Mouse (Mus musculus): ENCODE data around the gene Mdm2. TPM values are rescaled to one million over a fixed set of nuclear protein-coding genes. Genes with fewer than 3 reads are reported as not detected.
"Not testable (repeated sequence)": the region's sequence is repeated elsewhere in the genome, so short reads cannot be mapped to it uniquely, and the experiment has no call there.

Mdm2 gene
- polyA plus RNA-seq, 1 experiment from 2014 or later = 46.0 TPM

DNA sequence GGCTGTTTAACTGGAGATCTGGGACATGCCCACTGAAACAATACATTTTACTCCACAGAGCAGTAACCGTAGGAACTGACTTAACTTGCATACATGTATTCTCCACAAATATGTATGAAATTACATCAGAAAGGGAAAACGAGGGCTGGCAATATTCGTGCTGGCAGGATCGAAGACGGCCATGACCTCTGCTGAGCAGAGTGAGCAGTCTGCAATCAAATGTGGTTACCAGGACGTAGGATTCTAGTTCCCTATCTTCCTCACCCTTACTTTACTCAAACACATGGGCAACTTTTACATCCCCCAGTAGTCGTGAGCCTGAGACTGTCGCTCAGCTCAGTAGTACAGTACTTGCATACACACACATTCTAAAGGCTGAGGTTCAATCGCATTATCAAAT is 1.7 kb downstream of the Mdm2 start:
- H3K9ac ChIP-seq (replicated peaks; ENCODE audit: low read length) = no peak overlapping the region; the same call in 1 of the 2 replicates
- H3K4me2 ChIP-seq (replicated peaks; ENCODE audit: low read depth, low read length) = peak overlapping the region; percentile 57
- H3K4me3 ChIP-seq (ENCODE audit: low read length) = peak overlapping the region; percentile 70; the same call in 1 of the 2 replicates
- H3K4me1 ChIP-seq (ENCODE audit: insufficient read depth, low read length) = peaks cover 16% of the 10 kb centered on the region
- no peaks in the 10 kb centered on the region for H3K9me3 ChIP-seq (ENCODE audit: low read length)
- H3K27me3 ChIP-seq (ENCODE audit: insufficient read depth, low read length) = no peaks in the 10 kb centered on the region
- peaks cover 28% of the 10 kb centered on the region for H3K36me3 ChIP-seq (ENCODE audit: insufficient read depth, low read length)
- ATAC-seq (ENCODE audit: low FRiP score, low TSS enrichment) = no peak
- H3K27ac ChIP-seq (ENCODE audit: low read length) = no peak overlapping the region
- 82% methylated on average over 9 of the region's 9 CpGs for WGBS

DNA sequence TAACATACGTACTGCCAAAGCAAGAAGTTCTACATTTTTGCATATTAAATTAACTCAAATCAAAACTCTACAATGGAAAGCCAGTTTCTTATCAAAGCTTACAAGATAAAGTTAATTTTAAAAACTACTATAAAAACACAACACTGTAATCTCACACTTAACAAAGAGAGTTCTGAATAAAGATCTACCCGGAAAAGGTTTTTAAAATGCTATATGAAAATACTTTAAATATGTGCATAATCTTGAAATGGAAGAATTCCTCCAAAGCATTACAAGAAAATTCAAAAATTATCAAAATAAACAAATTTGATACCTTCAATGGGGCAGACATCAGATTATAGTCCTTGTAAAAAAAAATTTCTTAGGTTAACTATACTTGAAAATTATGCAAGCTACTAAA is 2.2 kb downstream of the Mdm2 start:
- Histone ChIP-seq H3K36me3 (ENCODE audit: insufficient read depth, low read length) (peaks cover 32% of the 10 kb centered on the region), H3K27me3 (ENCODE audit: insufficient read depth, low read length) (no peaks in the 10 kb centered on the region), H3K9ac (replicated peaks; ENCODE audit: low read length) (no peak overlapping the region), H3K4me3 (ENCODE audit: low read length) (no peak overlapping the region), H3K4me1 (ENCODE audit: insufficient read depth, low read length) (peaks cover 16% of the 10 kb centered on the region), H3K4me2 (replicated peaks; ENCODE audit: low read depth, low read length) (peak overlapping the region; percentile 57; the same call in 1 of the 2 replicates), H3K27ac (ENCODE audit: low read length) (no peak overlapping the region), H3K9me3 (ENCODE audit: low read length) (no peaks in the 10 kb centered on the region)
- ATAC-seq (ENCODE audit: low FRiP score, low TSS enrichment) = no peak
- 93% methylated on average over 2 of the region's 2 CpGs for WGBS

DNA sequence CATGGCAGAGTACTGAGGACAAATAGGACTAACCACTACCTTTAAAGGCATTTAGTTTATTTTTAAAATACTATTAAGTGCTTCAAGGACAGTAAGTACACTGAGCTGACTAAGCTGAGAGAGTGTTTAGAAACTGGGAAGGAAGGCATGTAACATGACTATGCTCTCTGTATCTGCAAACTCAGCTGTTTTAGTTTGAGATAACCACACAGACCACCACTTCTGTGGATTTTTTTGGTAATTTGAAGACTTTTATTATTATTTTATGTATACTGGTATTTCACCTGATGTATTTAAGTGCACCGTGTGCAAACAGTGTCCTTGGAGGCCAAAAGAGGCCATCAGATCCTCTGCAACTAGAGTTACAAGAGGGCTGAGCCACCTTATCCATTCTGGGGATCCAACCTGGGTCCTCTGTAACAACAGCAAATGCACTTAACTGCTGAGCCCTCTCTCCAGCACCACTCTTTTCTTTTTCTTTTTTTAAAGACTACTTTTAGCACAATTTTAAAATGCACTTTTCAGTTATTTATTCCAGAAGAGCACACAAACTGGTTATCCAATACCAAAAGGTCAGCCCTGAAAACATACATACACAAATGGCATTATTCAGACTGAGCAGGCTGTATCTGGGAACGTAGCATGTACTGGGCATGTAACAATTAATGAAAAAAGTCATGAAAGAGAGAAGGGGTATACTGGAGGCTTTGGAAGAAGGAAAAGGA is 3.3 kb downstream of the Mdm2 start:
- Histone ChIP-seq H3K4me2 (replicated peaks; ENCODE audit: low read depth, low read length) (no peak overlapping the region), H3K9ac (replicated peaks; ENCODE audit: low read length) (no peak overlapping the region), H3K27me3 (ENCODE audit: insufficient read depth, low read length) (no peaks in the 10 kb centered on the region), H3K27ac (ENCODE audit: low read length) (no peak overlapping the region), H3K4me1 (ENCODE audit: insufficient read depth, low read length) (peaks cover 16% of the 10 kb centered on the region), H3K4me3 (ENCODE audit: low read length) (no peak overlapping the region), H3K9me3 (ENCODE audit: low read length) (no peaks in the 10 kb centered on the region), H3K36me3 (ENCODE audit: insufficient read depth, low read length) (peaks cover 38% of the 10 kb centered on the region)
- ATAC-seq (ENCODE audit: low FRiP score, low TSS enrichment) = no peak
- 90% methylated on average over 2 of the region's 2 CpGs for WGBS

DNA sequence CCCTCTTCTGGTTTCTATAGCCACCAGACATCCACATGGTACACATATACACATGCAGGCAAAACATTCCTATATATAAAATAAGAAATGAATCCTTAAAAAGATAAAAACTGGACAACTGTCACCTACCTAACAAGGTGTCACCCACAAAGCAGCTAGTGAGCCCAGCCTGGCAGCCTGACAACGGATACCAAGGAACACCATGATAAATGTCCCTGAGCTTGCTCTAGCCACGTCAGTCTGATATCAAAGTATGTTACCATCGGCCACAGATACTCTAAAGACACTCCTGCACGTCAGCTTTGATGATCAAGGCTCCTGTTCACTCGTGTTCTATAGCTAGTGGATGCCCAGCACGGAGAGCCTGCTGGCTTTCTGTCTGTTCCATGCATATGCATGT is 4.1 kb downstream of the Mdm2 start:
- Histone ChIP-seq H3K9me3 (ENCODE audit: low read length) (no peaks in the 10 kb centered on the region), H3K27me3 (ENCODE audit: insufficient read depth, low read length) (no peaks in the 10 kb centered on the region), H3K4me3 (ENCODE audit: low read length) (no peak overlapping the region), H3K4me2 (replicated peaks; ENCODE audit: low read depth, low read length) (no peak overlapping the region), H3K4me1 (ENCODE audit: insufficient read depth, low read length) (peaks cover 13% of the 10 kb centered on the region), H3K9ac (replicated peaks; ENCODE audit: low read length) (no peak overlapping the region), H3K27ac (ENCODE audit: low read length) (no peak overlapping the region), H3K36me3 (ENCODE audit: insufficient read depth, low read length) (peaks cover 45% of the 10 kb centered on the region)
- WGBS = 91% methylated on average over 6 of the region's 6 CpGs
- ATAC-seq (ENCODE audit: low FRiP score, low TSS enrichment) = no peak

DNA sequence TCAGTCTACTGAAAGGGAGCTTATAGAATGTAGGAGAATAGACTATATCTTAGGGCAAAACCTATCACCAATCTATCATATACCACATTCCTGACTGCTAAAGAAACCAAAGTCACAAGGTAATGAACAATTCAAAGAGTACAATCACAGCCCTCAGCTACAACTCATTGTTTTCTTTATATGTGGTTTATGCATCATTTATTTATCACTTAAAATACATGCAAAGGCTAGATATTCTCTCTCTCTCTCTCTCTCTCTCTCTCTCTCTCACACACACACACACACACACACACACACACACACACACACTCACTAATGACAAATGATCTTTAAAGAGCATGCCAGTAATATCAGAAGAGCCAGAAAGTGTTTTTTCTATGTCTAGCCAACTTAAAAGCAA is 4.8 kb downstream of the Mdm2 start:
- H3K4me2 ChIP-seq (replicated peaks; ENCODE audit: low read depth, low read length) = no peak overlapping the region
- no peaks in the 10 kb centered on the region for H3K27me3 ChIP-seq (ENCODE audit: insufficient read depth, low read length)
- no peak for ATAC-seq (ENCODE audit: low FRiP score, low TSS enrichment)
- H3K9ac ChIP-seq (replicated peaks; ENCODE audit: low read length) = no peak overlapping the region
- H3K4me1 ChIP-seq (ENCODE audit: insufficient read depth, low read length) = peaks cover 9% of the 10 kb centered on the region
- no peak overlapping the region for H3K4me3 ChIP-seq (ENCODE audit: low read length)
- no peaks in the 10 kb centered on the region for H3K9me3 ChIP-seq (ENCODE audit: low read length)
- no peak overlapping the region for H3K27ac ChIP-seq (ENCODE audit: low read length)
- peaks cover 48% of the 10 kb centered on the region for H3K36me3 ChIP-seq (ENCODE audit: insufficient read depth, low read length)

DNA sequence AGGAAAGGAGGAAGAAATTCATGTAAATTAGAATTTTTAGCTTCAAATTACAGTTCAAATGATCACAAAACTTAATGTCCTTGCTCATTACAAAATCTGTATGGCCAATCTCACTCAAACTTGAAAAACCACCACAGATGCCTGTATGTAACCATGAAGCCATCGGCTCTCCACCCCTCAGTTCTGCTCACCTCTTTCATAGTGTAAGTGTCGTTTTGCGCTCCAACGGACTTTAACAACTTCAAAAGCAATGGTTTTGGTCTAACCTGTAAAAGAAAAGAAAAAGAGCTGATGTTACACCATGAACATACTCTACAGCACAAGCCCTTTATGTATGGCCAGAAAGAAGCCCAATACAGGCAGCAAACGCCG is 5.6 kb downstream of the Mdm2 start:
- no peak for ATAC-seq (ENCODE audit: low FRiP score, low TSS enrichment)
- Histone ChIP-seq H3K27me3 (ENCODE audit: insufficient read depth, low read length) (no peaks in the 10 kb centered on the region), H3K4me2 (replicated peaks; ENCODE audit: low read depth, low read length) (no peak overlapping the region), H3K9me3 (ENCODE audit: low read length) (no peaks in the 10 kb centered on the region), H3K4me3 (ENCODE audit: low read length) (no peak overlapping the region), H3K4me1 (ENCODE audit: insufficient read depth, low read length) (peaks cover 9% of the 10 kb centered on the region), H3K36me3 (ENCODE audit: insufficient read depth, low read length) (peaks cover 56% of the 10 kb centered on the region), H3K27ac (ENCODE audit: low read length) (no peak overlapping the region), H3K9ac (replicated peaks; ENCODE audit: low read length) (no peak overlapping the region)
- 87% methylated on average over 6 of the region's 6 CpGs for WGBS

DNA sequence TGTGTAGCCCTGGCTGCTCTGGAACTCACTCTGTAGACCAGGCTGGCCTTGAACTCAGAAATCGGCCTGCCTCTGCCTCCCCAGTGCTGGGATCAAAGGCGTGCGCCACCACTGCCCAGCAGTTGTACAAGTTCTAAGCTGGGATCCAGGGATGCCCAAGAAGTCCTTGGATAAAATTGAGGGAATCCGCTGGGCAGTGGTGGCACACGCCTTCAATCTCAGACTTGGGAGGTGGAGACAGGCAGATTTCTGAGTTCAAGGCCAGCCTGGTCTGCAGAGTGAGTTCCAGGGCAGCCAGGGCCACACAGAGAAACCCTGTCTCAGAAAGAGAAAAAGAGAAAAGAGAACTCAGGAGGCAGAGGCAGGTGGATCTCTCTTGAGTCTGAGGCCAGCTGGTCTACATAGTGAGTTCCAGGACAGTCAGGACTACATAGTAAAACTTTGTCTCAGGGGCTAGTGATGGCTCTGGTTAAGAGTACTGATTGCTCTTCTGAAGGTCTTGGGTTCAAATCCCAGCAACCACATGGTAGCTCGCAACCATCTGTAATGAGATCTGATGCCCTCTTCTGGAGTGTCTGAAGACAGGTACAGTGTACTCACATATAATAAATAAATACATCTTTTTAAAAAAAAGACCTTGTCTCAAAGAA is 6.1 kb downstream of the Mdm2 start:
- WGBS = 98% methylated on average over 6 of the region's 6 CpGs
- not testable (repeated sequence) for ATAC-seq (ENCODE audit: low FRiP score, low TSS enrichment)
- peaks cover 61% of the 10 kb centered on the region for H3K36me3 ChIP-seq (ENCODE audit: insufficient read depth, low read length)

DNA sequence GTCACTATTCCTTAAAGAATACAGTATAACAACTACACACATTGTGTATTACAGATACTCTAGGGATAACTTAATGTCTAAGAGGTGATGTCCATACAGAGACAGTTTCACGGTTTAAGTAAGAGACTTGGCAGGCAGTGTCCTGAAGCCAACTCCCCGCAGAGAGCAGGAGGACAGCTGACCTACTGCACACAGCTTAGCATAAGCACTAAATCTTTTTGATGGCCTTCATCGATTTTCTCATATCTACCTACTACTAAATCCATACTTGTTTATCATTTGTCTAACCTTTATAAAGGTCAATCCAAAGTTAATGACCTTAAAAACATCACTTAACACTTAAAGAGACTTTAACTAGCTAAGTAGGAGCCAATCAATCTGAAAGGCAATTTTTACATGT is 7.1 kb downstream of the Mdm2 start:
- ATAC-seq (ENCODE audit: low FRiP score, low TSS enrichment) = no peak
- 72% methylated on average over 3 of the region's 3 CpGs for WGBS
- H3K36me3 ChIP-seq (ENCODE audit: insufficient read depth, low read length) = peaks cover 67% of the 10 kb centered on the region

More for the DNA sequence above, 6.1 kb downstream of the Mdm2 start:
- not testable (repeated sequence) for H3K9me3 ChIP-seq (ENCODE audit: low read length); H3K4me2 ChIP-seq (replicated peaks; ENCODE audit: low read depth, low read length); H3K27ac ChIP-seq (ENCODE audit: low read length); H3K9ac ChIP-seq (replicated peaks; ENCODE audit: low read length); H3K4me1 ChIP-seq (ENCODE audit: insufficient read depth, low read length); H3K27me3 ChIP-seq (ENCODE audit: insufficient read depth, low read length); H3K4me3 ChIP-seq (ENCODE audit: low read length)

DNA sequence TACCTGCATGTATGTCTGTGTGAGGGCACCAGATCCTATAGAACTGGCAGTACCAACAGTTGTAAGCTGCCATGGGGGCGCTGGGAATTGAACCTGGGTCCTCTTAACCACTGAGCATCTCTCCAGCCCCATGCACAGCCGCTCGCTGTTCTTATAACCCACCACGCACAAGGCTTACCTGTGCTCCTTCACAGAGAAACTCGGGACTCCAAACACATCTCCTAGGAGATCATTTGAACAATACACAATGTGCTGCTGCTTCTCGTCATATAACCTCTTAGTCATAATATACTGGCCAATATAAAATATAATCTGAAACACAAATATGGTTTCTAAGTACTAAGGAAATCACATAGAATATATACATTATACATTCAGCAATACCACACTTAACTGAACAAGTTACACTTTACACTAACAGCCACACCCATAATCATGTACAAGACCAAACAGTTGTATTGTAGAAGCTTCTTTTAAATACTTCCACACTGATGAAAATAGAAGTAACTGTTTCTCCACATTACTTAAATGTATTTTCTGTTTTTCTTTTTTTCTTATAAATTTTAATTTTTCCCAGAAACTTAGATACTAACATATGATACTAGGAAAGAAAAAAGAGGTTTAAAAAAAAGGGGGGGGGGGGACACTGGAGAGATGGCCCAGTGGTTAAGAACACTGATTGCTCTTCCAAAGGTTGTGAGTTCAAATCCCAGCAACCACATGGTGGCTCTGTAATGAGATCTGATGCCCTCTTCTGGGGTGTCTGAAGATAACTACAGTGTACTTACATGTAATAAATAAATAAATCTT is 8.3 kb downstream of the Mdm2 start:
- Histone ChIP-seq H3K36me3 (ENCODE audit: insufficient read depth, low read length) (peaks cover 78% of the 10 kb centered on the region), H3K4me2 (replicated peaks; ENCODE audit: low read depth, low read length) (no peak overlapping the region), H3K9me3 (ENCODE audit: low read length) (no peaks in the 10 kb centered on the region), H3K9ac (replicated peaks; ENCODE audit: low read length) (no peak overlapping the region), H3K27me3 (ENCODE audit: insufficient read depth, low read length) (no peaks in the 10 kb centered on the region), H3K27ac (ENCODE audit: low read length) (no peak overlapping the region), H3K4me1 (ENCODE audit: insufficient read depth, low read length) (no peaks in the 10 kb centered on the region), H3K4me3 (ENCODE audit: low read length) (no peak overlapping the region)
- 93% methylated on average over 6 of the region's 6 CpGs for WGBS
- no peak for ATAC-seq (ENCODE audit: low FRiP score, low TSS enrichment)

More for the DNA sequence above, 7.1 kb downstream of the Mdm2 start:
- Histone ChIP-seq H3K4me3 (ENCODE audit: low read length) (no peak overlapping the region), H3K9ac (replicated peaks; ENCODE audit: low read length) (no peak overlapping the region), H3K4me2 (replicated peaks; ENCODE audit: low read depth, low read length) (no peak overlapping the region), H3K9me3 (ENCODE audit: low read length) (no peaks in the 10 kb centered on the region), H3K4me1 (ENCODE audit: insufficient read depth, low read length) (no peaks in the 10 kb centered on the region), H3K27ac (ENCODE audit: low read length) (no peak overlapping the region), H3K27me3 (ENCODE audit: insufficient read depth, low read length) (no peaks in the 10 kb centered on the region)
